Mouse (Mus musculus) cerebellum, adult (tissue): ENCODE results near the gene Ccdc7b.
"Not testable (repeated sequence)": the region's sequence is repeated elsewhere in the genome, so short reads cannot be mapped to it uniquely, and the experiment has no call there.

Experiments used
- ATAC-seq: cut with Nextera tagmentation; 2 replicates; pipeline ENCODE4 v1.9.2; 2017; ENCODE audit warnings: mild to moderate bottlenecking, moderate library complexity, mixed read lengths; ENCODE audit not compliant: insufficient number of reproducible peaks, low FRiP score, low TSS enrichment

Ccdc7b gene

DNA sequence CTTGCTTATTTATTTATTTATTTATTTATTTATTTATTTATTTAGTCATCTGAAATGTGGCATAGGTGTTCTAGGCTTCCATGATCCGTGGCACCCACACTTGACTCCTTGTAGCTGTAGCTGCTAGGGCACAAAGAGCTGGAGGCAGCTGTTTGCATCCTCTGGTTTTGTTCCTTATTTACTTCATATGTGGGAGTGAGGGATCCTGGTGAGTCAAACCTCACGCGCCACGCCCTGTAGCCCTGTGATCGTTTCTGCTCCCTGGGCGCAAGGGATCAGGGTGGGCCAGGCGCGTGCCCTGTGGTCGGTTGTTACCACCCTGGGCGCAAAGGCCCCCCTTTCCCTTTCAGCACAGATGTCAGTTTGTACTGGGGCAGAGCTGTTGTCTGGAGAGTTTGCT lies at the start of gene Ccdc7b:
Gene Ccdc7b (plus strand): TSS at position 301 of the 400 bp plus-strand sequence.
- ATAC-seq: not testable (repeated sequence)

- not testable (repeated sequence) for ATAC-seq
Observed at GRCm38 (mm10) chr8:129065417-129065816, 1.5 kb upstream of the Ccdc7b start, which contains the start of gene Ccdc7a. Ccdc7a (minus strand) TSS chr8:129065517.

- ATAC-seq: not testable (repeated sequence)
Observed at GRCm38 (mm10) chr8:129115761-129116160, 48.8 kb downstream of the Ccdc7b start.

DNA sequence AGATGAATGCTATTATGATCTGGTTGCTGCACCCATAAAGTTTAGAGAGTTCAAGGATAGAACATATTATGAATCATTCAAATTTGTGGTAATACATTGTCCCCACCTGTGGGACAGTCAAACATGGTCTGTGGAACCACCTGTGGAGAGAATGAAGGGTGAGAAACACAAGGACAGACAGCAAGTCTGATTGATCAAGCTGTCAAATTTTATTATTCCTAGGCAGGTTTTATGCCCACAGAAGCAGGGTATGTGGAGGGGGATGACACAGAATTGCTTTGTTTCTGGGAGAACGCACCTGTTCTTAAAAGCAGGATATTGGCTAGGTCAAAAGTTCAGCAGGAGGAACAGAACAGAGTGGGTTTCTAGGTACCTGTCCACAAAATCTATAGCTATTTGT lies 64.6 kb downstream of the Ccdc7b start, which contains the start of gene Gm10999:
Gene Gm10999 (minus strand): TSS at position 101 of the 400 bp plus-strand sequence.
- no peak for ATAC-seq

DNA sequence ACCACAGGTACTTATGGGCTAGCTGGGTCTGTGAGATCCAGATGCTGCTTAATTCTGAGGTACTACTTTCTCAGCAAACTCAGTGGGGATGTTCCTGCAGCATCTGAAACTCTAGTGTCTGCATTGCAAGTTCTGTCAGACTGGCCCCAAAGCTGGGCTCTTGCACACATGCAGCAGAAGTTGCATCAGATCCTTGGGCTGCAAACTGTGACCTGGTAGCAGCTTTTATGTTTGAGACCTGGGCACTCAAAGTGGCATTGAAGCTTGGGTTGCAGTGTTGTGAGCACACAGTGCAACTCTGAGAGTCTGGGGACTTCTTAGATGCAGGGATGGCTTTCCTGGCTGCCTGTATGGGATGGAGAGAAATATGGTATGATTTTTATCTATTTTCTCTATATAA lies 66.5 kb downstream of the Ccdc7b start:
- ATAC-seq: no peak
